Mouse (Mus musculus): ENCODE measurements around the gene Birc3.

- no peak for TF ChIP-seq CTCF (IDR thresholded peaks at IDR 0.05; ENCODE audit: borderline replicate concordance, insufficient read depth, low read depth, low read length)
- no peak for TF ChIP-seq POLR2A (IDR thresholded peaks at IDR 0.05; ENCODE audit: borderline replicate concordance, insufficient read depth, low read length)
Measured at GRCm38 (mm10) chr9:7868838-7869491, 4.0 kb downstream of the Birc3 start.
